Mouse (Mus musculus) small intestine, adult 2 months (tissue): ENCODE measurements at regions not wholly inside any gene's neighbourhood (a gene's known extent, or its start where the extent isn't known, plus 50 kb on each side); places are given as distances from the start of the nearest gene placed in this dataset.

Source experiments
- CTCF ChIP-seq: fragments of 200-500 bp; IDR thresholded peaks from 2 replicates; pipeline ENCODE4 v1.5.1; 2012; ENCODE audit warnings: low read depth, mild to moderate bottlenecking, control low read depth, inconsistent platforms, low read length, moderate library complexity, mixed read lengths; ENCODE audit not compliant: insufficient replicate concordance, insufficient read length; ENCODE audit errors: extremely low read depth
- POLR2A ChIP-seq: fragments of 200-500 bp; IDR thresholded peaks from 2 replicates; pipeline ENCODE4 v1.6.1; 2012; ENCODE audit warnings: low read depth, mild to moderate bottlenecking, control low read depth, inconsistent platforms, low read length, moderate library complexity

DNA sequence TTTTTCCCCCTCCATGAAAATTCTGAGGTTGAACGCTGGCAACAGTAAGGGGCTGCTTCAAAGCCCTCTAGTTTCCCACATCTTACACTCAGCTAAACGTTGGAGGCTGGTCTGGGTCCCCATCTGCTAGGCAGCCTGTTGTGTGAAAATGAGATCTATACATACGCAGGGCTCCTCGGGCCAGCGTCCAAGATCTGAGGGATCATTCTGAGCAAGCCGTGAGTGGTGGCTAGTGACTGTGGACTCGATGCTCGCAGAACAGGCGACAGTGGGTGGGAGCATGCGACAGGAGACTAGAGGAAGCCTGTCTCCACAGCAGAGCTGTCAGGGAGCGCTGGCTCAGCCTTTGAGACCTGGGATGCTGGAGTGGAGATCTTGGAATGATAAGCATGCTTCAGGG, 237.3 kb downstream of the Rplp1 start:
- TF ChIP-seq CTCF (no peak), POLR2A (no peak)
